Mouse (Mus musculus) thymus, postnatal 25 days (tissue): ENCODE data around the gene Wdfy3.

Source experiments
- DNase-seq: peaks from one replicate; pipeline ENCODE4 v3.0.0; 2022

Gene Wdfy3

DNA sequence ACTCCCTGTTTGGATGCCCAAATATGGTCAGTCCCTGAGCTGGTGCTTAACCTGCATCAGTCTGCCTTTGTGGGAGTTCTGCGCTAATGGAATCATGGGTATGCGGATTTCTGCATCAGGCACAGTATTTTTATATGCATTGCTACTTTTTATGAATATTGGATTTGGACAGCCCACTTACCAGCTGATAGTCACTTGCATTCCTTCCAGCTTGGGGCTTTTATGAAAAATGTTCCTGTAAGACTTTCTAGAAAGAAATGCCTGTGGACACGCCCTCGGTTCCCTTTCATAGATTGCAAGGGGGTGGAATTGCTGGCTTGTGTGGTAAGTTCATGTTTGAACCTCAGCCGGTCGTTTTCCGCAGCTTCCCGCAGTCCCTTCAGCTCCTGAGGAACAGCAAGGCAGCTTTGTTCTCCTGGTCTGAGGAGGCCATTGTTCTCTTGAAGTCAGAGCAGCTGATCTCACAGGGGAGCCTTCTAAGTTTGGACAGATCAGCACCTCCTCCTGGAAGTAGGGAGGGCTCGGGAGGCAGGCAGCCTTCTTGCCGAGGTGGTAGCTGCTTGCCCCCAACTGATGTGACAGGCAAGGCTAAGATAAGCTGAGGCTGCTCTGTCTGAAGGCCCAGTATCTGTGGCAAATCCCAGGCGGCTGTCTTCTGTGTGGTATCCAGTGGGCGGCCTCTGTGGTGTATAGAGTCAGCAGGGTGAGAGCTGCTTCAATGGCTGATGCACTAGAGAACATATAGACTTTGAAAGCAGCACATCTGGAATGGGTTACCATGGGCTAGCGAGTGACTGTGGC lies 244.4 kb downstream of the Wdfy3 start:
- no peak for DNase-seq

DNA sequence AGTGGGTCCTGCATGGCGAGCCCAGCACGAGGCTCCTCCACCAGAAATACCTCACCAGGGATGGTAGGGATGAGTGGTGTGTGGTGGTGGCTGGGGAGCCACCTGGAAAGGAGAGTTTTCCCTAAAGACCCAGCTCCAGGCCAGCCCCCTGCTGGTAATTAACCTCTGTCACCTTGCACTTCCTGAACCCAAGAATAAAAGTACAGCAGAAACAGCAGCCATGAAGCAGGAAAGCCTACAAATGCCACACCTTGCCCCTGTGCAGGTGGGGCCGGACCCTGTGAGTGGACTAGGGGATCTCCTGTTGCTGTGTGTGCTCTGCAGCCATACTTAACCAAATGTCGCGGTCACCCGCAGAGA lies 247.4 kb downstream of the Wdfy3 start:
- no peak for DNase-seq

DNA sequence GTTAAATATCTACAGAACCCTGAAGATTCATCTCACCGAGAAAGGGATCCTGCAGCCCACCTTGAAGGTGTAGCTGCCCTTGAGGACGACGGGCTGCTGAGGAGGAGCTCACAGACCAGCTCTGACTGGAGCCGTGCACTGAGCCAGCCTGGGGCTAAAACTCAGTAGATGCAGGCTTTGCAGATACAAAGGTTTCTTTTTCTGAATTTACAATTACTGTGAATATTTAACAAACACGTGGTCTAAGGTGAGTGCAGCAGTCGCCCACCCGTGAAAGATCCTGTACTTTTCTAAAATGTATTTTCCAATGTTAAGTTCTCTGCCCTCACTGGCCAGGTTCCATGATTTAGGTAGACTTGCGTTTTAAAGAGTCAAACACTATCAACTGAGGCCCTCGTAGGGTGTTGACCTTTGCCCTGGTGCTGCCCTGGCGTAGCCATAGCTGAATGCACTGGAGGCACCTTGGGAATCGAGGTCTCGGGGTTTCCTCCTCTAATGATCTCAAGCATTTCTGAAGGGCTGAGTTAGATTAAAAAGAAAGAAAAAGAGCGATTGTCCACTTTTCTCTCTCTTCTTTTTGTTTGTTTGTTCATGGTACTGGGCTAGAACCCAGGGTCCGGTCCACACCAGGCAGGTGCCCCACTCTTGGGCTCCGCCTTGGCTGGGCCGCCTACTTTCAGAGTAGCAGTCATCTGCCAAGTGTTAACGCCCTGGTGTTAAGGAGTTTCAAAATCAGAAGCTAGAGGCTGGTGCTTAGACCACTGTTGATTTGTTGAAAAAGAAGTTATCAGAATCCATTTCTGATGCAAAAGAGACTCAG lies 248.0 kb downstream of the Wdfy3 start:
- DNase-seq, result no peak

DNA sequence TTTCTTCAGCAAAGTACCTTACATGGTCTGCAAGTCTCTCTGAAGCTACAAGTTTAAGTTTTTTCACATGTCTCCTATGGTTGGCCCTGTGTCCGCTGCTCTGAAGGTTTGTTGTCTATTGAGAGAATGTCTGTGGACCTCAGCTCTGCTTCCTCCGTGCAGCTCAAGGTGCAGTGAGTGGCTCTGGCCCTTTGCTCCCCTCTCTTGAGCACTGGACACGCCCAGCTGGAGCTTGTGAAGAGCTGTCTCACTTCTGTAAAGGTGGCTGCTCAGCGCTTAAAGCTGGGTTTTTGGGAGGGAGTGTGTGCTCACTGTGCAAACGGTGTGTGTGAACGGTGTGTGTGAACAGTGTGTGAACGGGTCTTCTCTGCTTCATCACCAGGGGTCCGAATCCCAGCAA lies 248.7 kb downstream of the Wdfy3 start:
- no peak for DNase-seq

DNA sequence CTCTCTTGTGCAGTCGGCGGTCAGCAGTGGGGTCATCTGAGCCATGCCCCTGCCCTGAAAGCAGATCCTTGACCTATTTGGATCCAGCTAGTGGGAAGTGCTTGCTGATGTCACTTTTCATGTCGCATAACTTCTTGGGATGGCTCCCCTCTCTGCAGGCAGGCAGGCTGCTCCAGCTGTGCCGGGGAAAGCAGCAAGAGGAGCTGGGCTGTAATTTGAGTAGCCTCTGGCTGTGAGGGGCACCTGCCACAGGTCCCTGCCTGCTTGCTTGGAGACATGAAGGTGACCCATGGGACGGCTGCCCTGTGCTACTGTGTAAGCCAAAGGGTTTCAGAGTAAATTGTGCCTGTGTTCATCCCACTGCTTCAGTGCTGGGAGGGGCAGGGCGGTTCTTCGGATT lies 249.9 kb downstream of the Wdfy3 start:
- DNase-seq, result no peak

DNA sequence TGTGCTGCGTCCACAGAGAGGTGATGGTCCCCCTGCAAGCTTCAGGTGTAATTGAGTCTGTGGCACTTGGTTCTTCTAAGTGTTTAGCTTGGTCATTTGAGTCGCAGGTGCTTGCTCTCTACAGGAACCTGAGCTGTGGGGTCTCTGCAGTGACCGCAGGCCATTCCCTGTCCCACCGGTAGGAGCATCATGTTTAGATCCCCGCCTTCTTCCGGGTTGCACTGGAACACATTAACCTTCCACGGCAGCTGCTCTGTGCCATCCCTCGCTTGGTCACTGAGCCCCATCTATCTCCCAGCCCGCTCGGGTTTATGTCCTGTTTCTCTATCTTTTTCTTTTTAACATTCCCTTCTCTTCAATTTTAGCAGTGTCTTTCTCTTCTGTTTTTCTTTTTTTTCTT lies 250.5 kb downstream of the Wdfy3 start:
- no peak for DNase-seq

DNA sequence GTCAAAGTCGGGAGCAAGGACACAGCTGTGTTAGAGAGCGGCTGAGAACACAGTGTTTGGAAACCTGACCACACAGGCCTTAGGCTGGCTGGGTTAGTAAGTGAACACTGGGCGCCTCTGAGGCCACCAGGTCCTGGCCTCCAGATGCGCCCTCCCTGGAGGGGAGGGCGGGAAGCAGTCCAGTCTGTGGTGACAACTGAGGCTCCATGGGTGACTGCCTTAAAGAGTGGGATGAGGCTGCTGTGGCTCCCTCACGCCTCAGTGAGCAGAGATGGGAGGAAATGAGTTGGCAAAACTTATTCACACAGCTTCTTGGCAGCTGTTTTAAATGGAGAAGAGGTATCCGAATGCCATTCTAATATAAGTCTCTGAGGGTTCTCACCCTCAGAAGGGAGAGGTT lies 252.9 kb downstream of the Wdfy3 start:
- DNase-seq, result no peak

DNA sequence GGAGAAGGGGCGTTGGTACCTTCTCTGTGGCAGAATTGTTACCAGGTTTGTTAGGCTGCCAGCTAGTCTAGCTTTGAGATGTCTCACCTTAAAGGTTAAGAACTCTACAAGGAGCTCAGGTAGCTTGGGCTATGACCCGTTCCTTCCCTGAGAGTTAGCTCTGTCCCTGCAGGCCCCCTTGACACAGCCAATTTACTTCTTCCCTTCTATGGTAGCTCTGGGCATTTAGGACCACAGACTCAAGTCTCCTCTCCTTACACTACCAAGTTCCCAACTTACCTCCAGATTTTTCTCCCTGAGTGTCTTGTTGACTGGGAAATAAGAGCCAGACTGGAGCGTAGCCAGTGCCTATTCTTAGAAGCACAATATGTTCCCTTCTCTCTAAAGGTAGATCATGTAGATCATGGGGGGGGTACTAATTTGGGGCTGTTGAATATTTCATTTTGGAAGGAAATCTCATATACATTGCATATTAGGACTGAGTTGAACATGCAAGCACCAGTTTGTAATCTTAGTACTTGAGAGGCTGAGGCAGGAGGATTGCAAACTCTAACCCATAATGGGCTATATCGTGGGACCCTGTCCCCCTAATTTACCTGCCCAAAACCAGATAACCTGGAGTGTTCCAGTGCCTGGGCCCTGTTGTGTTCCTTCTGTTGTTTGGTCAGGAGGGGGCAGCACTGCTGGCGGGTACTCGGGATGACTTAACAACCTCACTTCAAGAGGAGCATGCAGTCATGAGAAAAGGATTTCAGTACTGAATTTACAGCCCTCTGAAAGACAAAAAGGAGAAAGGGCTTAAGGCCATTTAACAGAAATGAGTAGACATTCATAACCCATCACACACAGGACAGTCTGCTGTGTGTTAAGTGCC lies 258.2 kb downstream of the Wdfy3 start:
- DNase-seq, result no peak

DNA sequence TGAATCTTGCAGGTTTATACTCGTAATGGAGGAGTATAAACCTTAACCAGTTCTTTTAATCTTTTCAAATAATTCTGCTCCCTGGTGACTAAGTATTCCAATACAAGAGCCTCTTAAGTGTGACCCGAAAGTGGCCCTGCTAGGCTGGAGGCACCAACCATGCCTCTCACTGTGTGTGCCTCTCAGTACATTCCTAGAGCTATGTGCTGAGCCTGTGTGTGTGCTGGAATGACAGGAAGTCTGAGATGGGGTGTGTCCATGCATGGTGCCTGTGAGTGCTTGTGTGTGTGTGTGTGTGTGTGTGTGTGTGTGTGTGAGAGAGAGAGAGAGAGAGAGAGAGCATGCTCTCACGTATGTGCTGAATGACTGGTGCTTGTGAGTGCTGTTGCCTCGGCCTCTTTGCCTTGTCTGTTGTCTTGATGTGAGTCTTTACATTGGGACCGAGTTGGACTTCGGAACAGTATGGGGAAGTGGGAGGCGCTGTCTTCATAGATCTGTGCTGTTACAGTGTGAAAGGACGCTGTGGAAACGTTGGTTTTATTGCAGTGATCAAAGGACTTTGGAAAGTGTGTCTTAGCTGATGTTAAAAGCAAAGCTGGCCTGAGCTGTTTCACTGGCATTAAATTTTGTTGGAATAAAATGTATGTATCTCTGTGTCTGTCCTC lies 267.2 kb downstream of the Wdfy3 start:
- DNase-seq, result no peak

DNA sequence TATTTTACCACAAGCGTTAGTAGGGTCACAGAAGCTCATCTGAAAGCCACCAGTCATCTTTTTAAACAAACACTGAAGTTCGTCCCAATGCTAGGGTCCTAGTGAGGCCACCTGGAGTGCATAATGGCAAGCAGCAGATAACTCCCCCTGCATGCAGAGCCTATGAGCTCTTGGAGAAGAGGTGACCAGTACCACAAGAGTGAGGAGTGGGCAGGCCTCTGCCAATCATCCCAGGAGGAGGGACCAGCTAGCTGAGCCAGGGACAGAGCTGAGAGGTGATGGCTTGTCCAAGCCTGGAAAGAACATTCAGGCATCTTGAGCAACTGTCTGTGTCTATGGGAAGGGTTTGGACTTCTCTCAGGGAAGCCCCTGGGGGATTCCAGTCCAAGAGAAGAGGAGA lies 267.8 kb downstream of the Wdfy3 start:
- DNase-seq, result no peak

DNA sequence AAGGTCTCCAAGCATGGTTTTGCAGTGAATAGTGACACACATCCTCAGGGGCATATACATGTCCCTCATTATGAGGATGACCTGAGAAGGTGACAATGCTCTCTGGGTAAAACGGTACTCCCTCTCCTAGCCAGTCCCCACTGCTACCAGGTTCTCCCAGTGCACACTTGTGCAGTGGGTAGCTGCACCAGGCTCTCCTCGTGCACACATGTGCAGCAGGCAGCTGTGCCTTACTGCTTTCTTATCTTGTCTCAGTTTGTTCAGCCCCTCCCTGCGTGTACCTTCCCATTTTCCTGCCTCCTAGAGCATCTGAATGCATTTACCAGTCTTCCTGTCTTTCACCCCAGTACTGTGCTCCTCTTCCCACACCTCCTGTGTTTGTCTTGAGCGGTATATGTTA lies 277.1 kb downstream of the Wdfy3 start:
- DNase-seq, result no peak

DNA sequence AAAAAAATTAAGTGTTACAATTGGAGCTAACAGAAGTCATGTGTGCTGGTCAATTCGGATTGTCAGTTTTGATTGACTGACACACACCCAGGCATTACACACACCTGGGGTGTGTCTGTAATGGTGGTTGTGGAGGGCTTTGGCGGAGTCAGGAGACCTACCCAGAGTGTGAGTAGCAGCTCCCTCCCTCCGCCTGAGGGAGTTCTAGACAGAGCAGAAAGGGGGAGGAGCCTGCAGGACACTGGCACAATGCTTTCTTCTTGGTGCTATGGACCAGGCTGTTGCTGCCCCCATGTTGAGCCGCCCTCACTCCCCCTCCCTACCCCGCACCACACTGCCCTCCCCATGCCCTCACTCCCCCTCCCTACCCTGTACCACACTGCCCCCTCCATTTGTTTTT lies 279.2 kb downstream of the Wdfy3 start:
- no peak for DNase-seq

DNA sequence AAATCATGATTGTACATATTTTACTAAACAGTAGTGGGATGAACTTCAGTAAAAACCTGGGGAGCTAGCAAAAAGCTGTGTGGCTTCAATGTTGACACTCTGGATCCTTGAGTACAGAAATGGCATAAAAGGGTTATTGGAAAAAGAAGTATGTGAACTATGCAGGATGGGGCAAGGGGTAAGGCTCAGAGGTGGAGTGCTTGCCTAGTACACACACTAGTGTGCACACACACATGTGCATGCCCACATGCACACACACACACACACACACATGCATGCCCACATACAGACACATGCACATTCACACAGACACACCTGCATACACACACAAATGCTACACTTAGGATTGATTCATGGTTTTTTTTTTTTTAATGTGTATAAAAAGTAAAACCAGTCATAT lies 280.0 kb downstream of the Wdfy3 start:
- no peak for DNase-seq

DNA sequence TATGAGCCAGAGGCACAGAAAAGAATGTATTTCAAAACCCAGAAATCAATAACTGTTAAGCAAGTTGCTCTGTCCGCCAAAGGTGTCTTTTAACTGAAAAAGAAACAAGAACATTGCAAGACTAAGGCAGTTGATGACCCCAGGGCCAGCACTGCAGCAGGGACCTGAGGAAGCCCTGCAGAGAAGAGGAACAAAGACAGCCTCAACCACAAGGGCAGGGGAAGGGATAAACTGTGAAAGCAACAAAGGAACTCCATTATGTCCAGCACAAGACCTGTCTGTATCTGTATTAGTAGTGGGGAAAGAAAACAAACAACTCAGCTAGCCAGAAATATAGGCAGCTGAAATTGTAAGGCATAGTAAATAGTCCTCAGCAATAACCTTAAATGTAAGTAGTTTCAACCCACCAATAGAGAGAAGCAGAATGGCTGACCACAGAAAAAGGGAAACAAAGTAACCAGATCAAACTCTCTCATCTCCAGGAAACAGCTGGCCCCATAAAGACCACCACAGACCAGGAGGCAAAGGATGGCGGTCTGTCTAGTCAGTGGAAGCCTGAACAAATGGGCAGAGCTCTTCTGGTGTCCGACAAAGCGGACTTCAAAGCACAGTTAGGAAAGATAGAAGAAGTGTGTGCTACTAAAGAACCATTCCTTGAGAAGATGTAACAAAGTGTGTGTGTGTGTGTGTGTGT lies 283.7 kb downstream of the Wdfy3 start:
- no peak for DNase-seq

DNA sequence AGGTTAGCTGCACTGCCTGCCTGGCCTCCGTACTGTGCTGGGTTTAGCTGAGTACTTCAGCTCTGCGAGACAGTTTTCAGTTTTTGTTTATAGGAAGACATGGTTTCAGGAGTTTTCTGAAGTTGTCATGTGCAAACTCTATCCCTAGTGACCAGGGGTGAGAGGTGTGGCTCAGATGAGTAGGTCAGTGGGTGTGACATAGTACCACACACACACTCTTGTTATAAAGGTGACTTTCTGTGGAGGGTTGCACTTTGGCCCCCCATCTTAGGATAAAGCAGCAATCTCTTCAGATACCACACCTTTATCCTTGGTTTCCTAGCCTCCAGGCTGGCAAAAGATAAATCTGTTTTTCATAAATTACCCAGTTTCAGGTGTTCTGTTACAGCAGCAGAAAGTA lies 284.9 kb downstream of the Wdfy3 start:
- DNase-seq, result no peak

DNA sequence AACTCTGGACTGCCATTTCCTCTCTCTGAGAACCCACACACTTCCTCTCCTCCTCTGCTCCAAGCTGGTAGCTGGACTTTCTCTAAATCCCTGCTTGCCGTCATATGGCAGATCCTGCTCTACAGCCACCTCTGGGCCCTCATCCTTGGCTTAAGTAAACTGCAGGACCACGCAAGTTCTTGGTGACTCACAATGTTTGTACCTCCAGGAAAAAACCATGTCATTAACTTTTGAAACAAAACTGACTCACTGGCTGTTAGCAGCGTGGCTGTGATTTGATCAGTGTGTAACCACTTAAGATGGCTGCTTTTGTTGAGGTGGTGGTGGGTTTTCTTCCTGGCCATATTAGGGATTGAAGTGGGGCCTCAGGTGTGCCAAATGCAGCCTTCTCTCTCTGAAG lies 285.4 kb downstream of the Wdfy3 start:
- no peak for DNase-seq
